8 mouse cellular contexts compared by ENCODE assay signal in genomic region chr7:126199691-126200102, GRCm38 (mm10). TPM values are rescaled to one million over a fixed set of nuclear protein-coding genes. Genes with fewer than 3 reads are reported as not detected.
DNase-seq lines count a peak whose midpoint lies in the region; ATAC-seq lines count a peak whose summit lies in the region.

No protein-coding gene starts in this region.

- peak overlapping the region; percentile 81 for H3K4me2 ChIP-seq in intestine, embryonic 15.5 days (replicated peaks)
- peak overlapping the region; percentile 82 for H3K4me2 ChIP-seq in limb, embryonic 13.5 days (replicated peaks)
- H3K4me2 ChIP-seq in midbrain, embryonic 13.5 days (replicated peaks), result peak overlapping the region; percentile 76

- peak; percentile 71 for ATAC-seq in intestine, embryonic 15.5 days
- peak; percentile 56 for ATAC-seq in limb, embryonic 13.5 days (ENCODE audit: low FRiP score, low read depth)
- ATAC-seq in midbrain, embryonic 13.5 days, result peak; percentile 74

- no peaks in the 10 kb centered on the region for H3K9me3 ChIP-seq in intestine, embryonic 15.5 days
- no peaks in the 10 kb centered on the region for H3K9me3 ChIP-seq in limb, embryonic 13.5 days
- no peaks in the 10 kb centered on the region for H3K9me3 ChIP-seq in midbrain, embryonic 13.5 days

- no peaks in the 10 kb centered on the region for H3K36me3 ChIP-seq in intestine, embryonic 15.5 days
- no peaks in the 10 kb centered on the region for H3K36me3 ChIP-seq in limb, embryonic 13.5 days
- no peaks in the 10 kb centered on the region for H3K36me3 ChIP-seq in midbrain, embryonic 13.5 days

- peak overlapping the region; percentile 94 for H3K9ac ChIP-seq in intestine, embryonic 15.5 days
- peak overlapping the region; percentile 99 for H3K9ac ChIP-seq in limb, embryonic 13.5 days
- H3K9ac ChIP-seq in midbrain, embryonic 13.5 days (replicated peaks), result peak overlapping the region; percentile 96

- peak overlapping the region; percentile 96 for H3K4me3 ChIP-seq in intestine, embryonic 15.5 days (replicated peaks)
- H3K4me3 ChIP-seq in limb, embryonic 13.5 days, result peak overlapping the region; percentile 97
- peak overlapping the region; percentile 79 for H3K4me3 ChIP-seq in midbrain, embryonic 13.5 days (replicated peaks)

- peak; percentile 30 to 39 for DNase-seq in left cerebral cortex, adult 18-20 months (ENCODE audit: low spot score in 2 of 2)
- DNase-seq in left cerebral cortex, adult 11 months (ENCODE audit: low spot score), result no peak
- peak; percentile 41 to 48 for DNase-seq in cerebellum, postnatal 36 days
- DNase-seq in gastrocnemius, adult 18-20 months (ENCODE audit: low spot score), result peak; percentile 17
- peak; percentile 24 to 39 for DNase-seq in spleen, postnatal 14 days (ENCODE audit: low spot score in 2 of 2)

- no peaks in the 10 kb centered on the region for H3K27me3 ChIP-seq in intestine, embryonic 15.5 days (replicated peaks)
- H3K27me3 ChIP-seq in limb, embryonic 13.5 days, result no peaks in the 10 kb centered on the region
- no peaks in the 10 kb centered on the region; the same call in 1 of the 2 replicates for H3K27me3 ChIP-seq in midbrain, embryonic 13.5 days

- 0% methylated on average over 27 of the region's 27 CpGs for WGBS in intestine, embryonic 15.5 days
- WGBS in limb, embryonic 13.5 days, result under 1% methylated on average over 27 of the region's 27 CpGs
- under 1% methylated on average over 27 of the region's 27 CpGs for WGBS in midbrain, embryonic 13.5 days

- no peaks in the 10 kb centered on the region for H3K4me1 ChIP-seq in intestine, embryonic 15.5 days (replicated peaks)
- peaks cover 15% of the 10 kb centered on the region for H3K4me1 ChIP-seq in limb, embryonic 13.5 days
- H3K4me1 ChIP-seq in midbrain, embryonic 13.5 days (replicated peaks), result peaks cover 26% of the 10 kb centered on the region

- peak overlapping the region; percentile 86 for H3K27ac ChIP-seq in intestine, embryonic 15.5 days
- peak overlapping the region; percentile 80 for H3K27ac ChIP-seq in limb, embryonic 13.5 days
- H3K27ac ChIP-seq in midbrain, embryonic 13.5 days, result peak overlapping the region; percentile 89

RNA-seq across cellular contexts. Expression of gene Xpo6, which starts 0.6 kb away (rescaled TPM):
- total RNA-seq in left cerebral cortex, adult 18-20 months (2021), result 10 to 100 TPM; 94.3 to 95.0 TPM
- total RNA-seq in gastrocnemius, adult 18-20 months (2021), result 10 to 100 TPM; 11.5 to 11.8 TPM
- 37.4 and 39.8 TPM in 2 replicates for polyA plus RNA-seq in intestine, embryonic 15.5 days (2015; fragmentation: Nextera tagmentation; extraction: Ambion mirVana)
- 53.3 and 54.4 TPM in 2 replicates for polyA plus RNA-seq in limb, embryonic 13.5 days (2015; fragmentation: Nextera tagmentation; extraction: Ambion mirVana)
- 44.6 and 50.4 TPM in 2 replicates for polyA plus RNA-seq in midbrain, embryonic 13.5 days (2015; fragmentation: Nextera tagmentation; extraction: Ambion mirVana)
